Comparison of ENCODE assay signal across 8 mouse cellular contexts in the genomic region with DNA sequence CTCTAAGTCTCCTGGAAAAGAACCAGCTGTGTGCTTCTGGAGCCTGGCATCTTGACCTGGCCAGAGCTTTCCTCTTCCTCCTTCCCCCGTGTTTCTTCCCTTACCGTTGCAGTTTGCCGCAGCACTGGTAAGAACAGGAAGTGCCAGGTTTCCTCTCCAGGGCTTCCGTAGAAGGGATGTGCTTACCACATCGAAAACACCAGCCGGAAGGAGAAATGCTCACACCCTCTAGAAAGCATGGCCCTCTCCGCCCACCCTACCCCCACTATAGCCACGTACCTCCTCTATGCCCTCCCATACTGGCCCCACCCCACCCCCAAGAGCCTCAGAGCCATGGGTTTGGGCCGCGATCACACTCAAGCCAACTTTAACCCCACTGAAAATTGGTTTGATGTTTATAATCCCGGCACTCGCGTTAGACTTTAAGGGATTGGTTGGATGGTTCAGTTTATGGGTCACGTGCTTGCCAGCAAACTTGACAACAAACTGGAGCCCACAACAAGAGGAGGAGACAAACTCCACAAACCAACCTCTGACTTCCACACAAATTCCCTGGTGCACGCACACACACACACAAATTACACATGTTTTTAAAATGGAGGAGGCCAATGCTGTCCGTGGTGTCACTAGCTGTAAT. TPM values are rescaled to one million over a fixed set of nuclear protein-coding genes. Genes with fewer than 3 reads are reported as not detected.
A peak's percentile ranks its signal among the peaks of the same experiment; 100 is the strongest.
DNase-seq lines count a peak whose midpoint lies in the region; ATAC-seq lines count a peak whose summit lies in the region.

No protein-coding gene starts in this region.

- H3K9me3 ChIP-seq in liver, embryonic 13.5 days (replicated peaks), result no peaks in the 10 kb centered on the region
- H3K9me3 ChIP-seq in forebrain, embryonic 12.5 days, result no peaks in the 10 kb centered on the region

- peak overlapping the region; percentile 70 for H3K9ac ChIP-seq in liver, embryonic 13.5 days
- H3K9ac ChIP-seq in forebrain, embryonic 12.5 days, result no peak overlapping the region

- H3K4me2 ChIP-seq in liver, embryonic 13.5 days, result peak overlapping the region; percentile 78
- H3K4me2 ChIP-seq in forebrain, embryonic 12.5 days, result no peak overlapping the region

- ATAC-seq in CD4-positive, CD25-positive, alpha-beta regulatory T cell, adult 4 months, result peak; percentile 92
- ATAC-seq in activated CD4-positive, CD25-positive, alpha-beta regulatory T cell, adult 4 months, result peak; percentile 94
- peak; percentile 86 for ATAC-seq in liver, embryonic 13.5 days (ENCODE audit: low read depth)
- no peak for ATAC-seq in forebrain, embryonic 12.5 days (ENCODE audit: low FRiP score)

- H3K27me3 ChIP-seq in liver, embryonic 13.5 days, result no peaks in the 10 kb centered on the region
- H3K27me3 ChIP-seq in forebrain, embryonic 12.5 days, result no peaks in the 10 kb centered on the region

- H3K4me1 ChIP-seq in liver, embryonic 13.5 days (replicated peaks), result peaks cover 29% of the 10 kb centered on the region
- H3K4me1 ChIP-seq in forebrain, embryonic 12.5 days, result no peaks in the 10 kb centered on the region

- WGBS in liver, embryonic 13.5 days (ENCODE audit: insufficient replicate concordance), result 15% methylated on average over 16 of the region's 16 CpGs
- WGBS in forebrain, embryonic 12.5 days, result 81% methylated on average over 16 of the region's 16 CpGs

- H3K36me3 ChIP-seq in liver, embryonic 13.5 days, result no peaks in the 10 kb centered on the region
- H3K36me3 ChIP-seq in forebrain, embryonic 12.5 days (replicated peaks), result no peaks in the 10 kb centered on the region

- H3K4me3 ChIP-seq in liver, embryonic 13.5 days (replicated peaks), result peak overlapping the region; percentile 61
- no peak overlapping the region for H3K4me3 ChIP-seq in forebrain, embryonic 12.5 days (replicated peaks)

- peak; percentile 45 for DNase-seq in heart, postnatal 4 days
- DNase-seq in liver, embryonic 13.5 days, result peak; percentile 49
- peak; percentile 36 to 68 for DNase-seq in spleen, postnatal 10 days (ENCODE audit: low spot score in 2 of 2)
- no peak for DNase-seq in left cerebral cortex, adult 9 months (ENCODE audit: low spot score in 2 of 2)
- DNase-seq in neural tube, embryonic 10.5 days (ENCODE audit: extremely low spot score, low spot score), result no peak

- H3K27ac ChIP-seq in liver, embryonic 13.5 days, result peak overlapping the region; percentile 53
- no peak overlapping the region for H3K27ac ChIP-seq in forebrain, embryonic 12.5 days

RNA-seq across cellular contexts. Expression of a gene that starts 30.7 kb away (rescaled TPM):
- 10 to 100 TPM; 35.0 to 37.8 TPM for polyA plus RNA-seq in CD4-positive, CD25-positive, alpha-beta regulatory T cell, adult 4 months (2017; shearing (Covaris generic))
- polyA plus RNA-seq in activated CD4-positive, CD25-positive, alpha-beta regulatory T cell, adult 4 months (2017; shearing (Covaris generic)), result 10 to 100 TPM; 35.3 to 39.2 TPM
- 1 to 10 TPM; 9.8 to 9.9 TPM for total RNA-seq in heart, postnatal 4 days (2021)
- 6.2 and 8.0 TPM in 2 replicates for polyA plus RNA-seq in liver, embryonic 13.5 days (2015; fragmentation: Nextera tagmentation; extraction: Ambion mirVana)
- polyA plus RNA-seq in forebrain, embryonic 12.5 days (2016; fragmentation: Nextera tagmentation; extraction: Ambion mirVana), result 39.7 and 43.8 TPM in 2 replicates

RNA-seq across cellular contexts. Expression of a gene that starts 30.8 kb away (rescaled TPM):
- polyA plus RNA-seq in CD4-positive, CD25-positive, alpha-beta regulatory T cell, adult 4 months (2017; shearing (Covaris generic)), result 100 to 1,000 TPM; 108 to 131 TPM
- 100 to 1,000 TPM; 138 to 151 TPM for polyA plus RNA-seq in activated CD4-positive, CD25-positive, alpha-beta regulatory T cell, adult 4 months (2017; shearing (Covaris generic))
- total RNA-seq in heart, postnatal 4 days (2021), result 10 to 100 TPM; 26.2 to 29.6 TPM
- polyA plus RNA-seq in liver, embryonic 13.5 days (2015; fragmentation: Nextera tagmentation; extraction: Ambion mirVana), result 29.2 and 29.5 TPM in 2 replicates
- polyA plus RNA-seq in forebrain, embryonic 12.5 days (2016; fragmentation: Nextera tagmentation; extraction: Ambion mirVana), result 127 and 133 TPM in 2 replicates

RNA-seq across cellular contexts. Expression of a gene that starts 35.1 kb away (rescaled TPM):
- polyA plus RNA-seq in CD4-positive, CD25-positive, alpha-beta regulatory T cell, adult 4 months (2017; shearing (Covaris generic)), result 10 to 100 TPM; 61.7 to 77.0 TPM
- polyA plus RNA-seq in activated CD4-positive, CD25-positive, alpha-beta regulatory T cell, adult 4 months (2017; shearing (Covaris generic)), result 10 to 100 TPM; 65.3 to 71.7 TPM
- 1 to 10 TPM; 6.0 to 6.7 TPM for total RNA-seq in heart, postnatal 4 days (2021)
- polyA plus RNA-seq in liver, embryonic 13.5 days (2015; fragmentation: Nextera tagmentation; extraction: Ambion mirVana), result 22.6 and 23.9 TPM in 2 replicates
- polyA plus RNA-seq in forebrain, embryonic 12.5 days (2016; fragmentation: Nextera tagmentation; extraction: Ambion mirVana), result 6.8 and 7.4 TPM in 2 replicates

RNA-seq across cellular contexts. Expression of a gene that starts 49.3 kb away (rescaled TPM):
- polyA plus RNA-seq in CD4-positive, CD25-positive, alpha-beta regulatory T cell, adult 4 months (2017; shearing (Covaris generic)), result not detected
- not detected for polyA plus RNA-seq in activated CD4-positive, CD25-positive, alpha-beta regulatory T cell, adult 4 months (2017; shearing (Covaris generic))
- total RNA-seq in heart, postnatal 4 days (2021), result not detected
- 1.3 and 1.5 TPM in 2 replicates for polyA plus RNA-seq in liver, embryonic 13.5 days (2015; fragmentation: Nextera tagmentation; extraction: Ambion mirVana)
- polyA plus RNA-seq in forebrain, embryonic 12.5 days (2016; fragmentation: Nextera tagmentation; extraction: Ambion mirVana), result not detected in 2 replicates

RNA-seq across cellular contexts. Expression of a gene that starts 51.2 kb away (rescaled TPM):
- polyA plus RNA-seq in CD4-positive, CD25-positive, alpha-beta regulatory T cell, adult 4 months (2017; shearing (Covaris generic)), result 10 to 100 TPM; 65.2 to 77.0 TPM
- polyA plus RNA-seq in activated CD4-positive, CD25-positive, alpha-beta regulatory T cell, adult 4 months (2017; shearing (Covaris generic)), result 10 to 100 TPM; 67.6 to 72.8 TPM
- 10 to 100 TPM; 45.7 to 46.8 TPM for total RNA-seq in heart, postnatal 4 days (2021)
- polyA plus RNA-seq in liver, embryonic 13.5 days (2015; fragmentation: Nextera tagmentation; extraction: Ambion mirVana), result 10.7 and 14.6 TPM in 2 replicates
- polyA plus RNA-seq in forebrain, embryonic 12.5 days (2016; fragmentation: Nextera tagmentation; extraction: Ambion mirVana), result 57.1 and 59.1 TPM in 2 replicates

Comparison
In these comparisons a context has a peak if more than half of its experiments do, and no peak if none do; other contexts are left out.
1. DNase-seq: peak in heart, postnatal 4 days (single experiment), liver, embryonic 13.5 days (single experiment) and spleen, postnatal 10 days (2 of 2); none in left cerebral cortex, adult 9 months (0 of 2) and neural tube, embryonic 10.5 days (single experiment).